Mouse (Mus musculus): ENCODE measurements at regions not wholly inside any gene's neighbourhood (a gene's known extent, or its start where the extent isn't known, plus 50 kb on each side); places are given as distances from the start of the nearest gene placed in this dataset.

DNA sequence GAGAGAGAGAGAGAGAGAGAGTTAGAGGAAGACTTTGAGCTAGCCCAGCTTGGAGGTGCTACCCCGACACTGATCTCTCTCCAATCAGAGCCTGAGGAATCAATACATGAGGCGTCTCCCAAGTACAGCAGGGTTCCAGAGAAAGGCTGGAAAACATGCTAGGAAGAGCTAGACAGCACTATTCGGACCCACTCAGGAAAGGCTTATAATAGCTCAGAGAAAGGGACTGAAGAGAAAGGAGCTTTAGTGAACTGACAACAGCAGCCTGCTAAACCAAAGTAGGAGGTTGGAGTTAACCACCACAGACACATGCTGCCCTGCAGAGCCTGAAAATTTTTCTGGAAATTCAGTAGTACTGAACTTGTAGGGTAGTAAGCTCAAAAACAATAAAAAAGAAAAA lies 831.3 kb downstream of the Adgrl2 start:
- no peak for DNase-seq (ENCODE audit: low spot score)

- no peak for DNase-seq (ENCODE audit: low spot score)
These were observed 831.8 kb downstream of the Adgrl2 start for GRCm38 (mm10) chr3:148158533-148158932.

GRCm38 (mm10) chr3:148143776-148144175 lies 846.6 kb downstream of the Adgrl2 start:
- no peak for DNase-seq (ENCODE audit: low spot score)

GRCm38 (mm10) chr3:148136791-148137251 lies 853.5 kb downstream of the Adgrl2 start:
- no peak for DNase-seq (ENCODE audit: low spot score)

- no peak for DNase-seq (ENCODE audit: low spot score)
These were observed 855.7 kb downstream of the Adgrl2 start for GRCm38 (mm10) chr3:148134646-148135045.

GRCm38 (mm10) chr3:148115576-148115975 lies 874.8 kb downstream of the Adgrl2 start:
- DNase-seq (ENCODE audit: low spot score): no peak

DNA sequence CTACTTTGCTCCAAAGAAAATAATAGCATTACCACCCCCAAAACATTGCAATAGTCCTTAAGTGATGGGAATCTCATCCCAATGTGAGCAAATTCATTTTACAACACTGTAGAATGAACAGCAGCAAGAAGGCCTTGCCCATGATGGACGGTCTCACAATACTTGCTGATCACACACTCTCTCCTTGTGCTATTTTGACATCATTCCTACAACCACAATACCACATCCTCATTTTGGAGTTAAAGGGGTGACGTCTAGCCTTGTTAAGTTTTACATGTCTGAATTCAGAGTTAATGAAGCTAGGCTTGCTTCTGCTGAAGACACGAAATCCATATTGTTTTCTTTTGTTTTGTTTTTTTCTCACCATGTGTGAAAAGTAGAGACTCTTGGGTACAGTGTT lies 878.2 kb downstream of the Adgrl2 start:
- DNase-seq (ENCODE audit: low spot score): no peak

DNA sequence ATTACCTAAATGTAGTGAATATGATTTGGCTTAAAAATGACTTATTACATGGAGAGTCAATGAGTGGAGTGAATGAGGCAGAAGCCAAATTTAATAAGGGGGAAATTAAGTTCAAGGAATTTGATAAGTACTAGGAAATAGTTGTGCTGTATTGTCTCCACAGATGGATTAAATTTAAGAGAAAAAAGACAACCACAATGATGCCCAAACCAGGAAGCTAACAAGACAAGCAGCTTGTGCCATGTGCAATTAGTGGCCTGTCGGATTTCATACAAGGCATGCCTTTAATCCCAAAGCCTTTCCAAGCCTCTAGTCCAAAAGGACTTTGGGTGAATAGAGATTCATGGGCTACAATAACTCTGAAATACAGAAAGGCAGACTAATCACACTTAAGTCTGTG lies 883.3 kb downstream of the Adgrl2 start:
- DNase-seq (ENCODE audit: low spot score): no peak

- no peak for DNase-seq (ENCODE audit: low spot score)
These were observed 896.4 kb downstream of the Adgrl2 start for GRCm38 (mm10) chr3:148093930-148094329.

DNA sequence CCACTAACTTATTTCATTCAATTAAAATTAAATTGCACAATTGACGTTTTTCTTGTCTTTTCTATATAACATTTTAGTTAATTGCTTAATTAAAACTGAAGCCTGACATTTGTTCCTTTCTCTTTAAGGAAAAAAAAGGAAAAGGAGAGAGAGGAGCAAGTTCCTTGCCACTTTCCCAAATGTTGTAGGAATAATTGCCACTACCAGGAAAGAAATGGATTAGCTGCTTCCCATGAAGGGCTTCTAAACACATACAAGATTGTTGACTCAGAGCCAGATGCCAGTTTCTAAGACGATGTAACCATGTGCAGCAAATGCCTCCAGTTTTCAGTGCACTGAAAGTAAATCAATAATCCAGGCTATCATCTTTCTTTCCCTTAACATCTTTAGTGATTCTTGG lies 914.5 kb downstream of the Adgrl2 start:
- DNase-seq (ENCODE audit: low spot score): no peak

GRCm38 (mm10) chr3:148066701-148067100 lies 923.7 kb downstream of the Adgrl2 start:
- DNase-seq (ENCODE audit: low spot score): no peak

- no peak for DNase-seq (ENCODE audit: low spot score)
These were observed 934.3 kb downstream of the Adgrl2 start for GRCm38 (mm10) chr3:148056074-148056473.

- no peak for DNase-seq (ENCODE audit: low spot score)
These were observed 937.8 kb downstream of the Adgrl2 start for GRCm38 (mm10) chr3:148052516-148052915.

- DNase-seq (ENCODE audit: low spot score): no peak
These were observed 942.1 kb downstream of the Adgrl2 start for GRCm38 (mm10) chr3:148048247-148048646.

DNA sequence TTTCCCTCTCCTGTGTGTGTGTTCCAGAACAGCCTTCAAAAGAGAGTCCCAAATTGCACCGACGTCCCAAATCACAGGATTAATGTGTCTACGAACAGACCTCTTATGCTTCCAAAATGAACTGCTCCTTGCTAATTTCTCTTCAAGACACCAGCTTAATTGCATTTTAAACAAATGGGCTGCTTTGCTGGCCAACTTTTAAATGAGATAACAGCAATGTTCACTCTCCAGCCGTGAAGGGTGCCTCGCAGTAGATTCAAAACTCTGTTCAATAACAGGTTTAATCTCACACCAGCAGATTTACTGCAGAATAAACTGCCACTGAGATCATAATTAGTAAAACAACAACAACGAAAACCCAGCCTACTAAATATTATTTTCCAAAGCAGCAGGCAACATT lies 957.8 kb downstream of the Adgrl2 start:
- DNase-seq (ENCODE audit: low spot score): no peak

GRCm38 (mm10) chr3:148005831-148006230 lies 984.5 kb downstream of the Adgrl2 start:
- no peak for DNase-seq (ENCODE audit: low spot score)

DNA sequence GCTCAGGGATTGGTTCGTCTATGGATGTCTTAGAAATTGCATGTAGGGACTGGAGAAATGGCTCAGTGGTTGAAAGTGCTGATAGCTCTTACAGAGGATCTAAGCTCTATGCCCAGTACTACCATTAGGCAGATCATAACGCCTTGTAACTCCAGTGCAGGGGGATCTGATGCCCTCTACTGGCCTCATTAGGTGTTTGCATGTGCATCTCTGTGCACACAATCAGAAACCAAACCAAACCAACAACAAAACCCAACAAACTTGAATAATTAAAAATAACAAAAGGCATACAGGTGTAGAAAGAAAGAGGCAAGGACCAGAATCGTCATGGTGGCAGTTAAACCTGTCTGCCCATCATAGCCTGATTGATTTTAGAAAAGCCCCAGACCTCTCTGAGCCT lies 986.3 kb downstream of the Adgrl2 start:
- no peak for DNase-seq (ENCODE audit: low spot score)

- DNase-seq (ENCODE audit: low spot score): no peak
These were observed 990.9 kb downstream of the Adgrl2 start for GRCm38 (mm10) chr3:147999330-147999953.

DNA sequence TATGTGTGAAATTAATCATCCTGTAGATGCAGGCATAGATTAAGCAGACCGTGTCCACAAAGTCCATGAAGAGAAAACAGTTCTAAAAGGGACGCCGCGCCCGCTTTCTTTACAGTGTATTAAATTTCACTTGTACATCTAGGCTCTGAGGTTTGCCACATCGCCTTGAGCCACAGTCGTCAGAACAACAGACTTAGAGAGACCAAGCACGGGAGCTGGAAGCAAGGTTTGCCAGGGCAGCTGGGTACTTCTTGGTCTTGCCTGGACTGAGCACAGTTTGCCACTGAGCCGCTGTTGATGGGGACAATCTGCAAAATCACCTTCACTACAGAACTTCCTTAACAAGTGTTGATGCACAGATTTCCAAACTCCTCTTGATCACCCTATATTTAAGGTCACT lies 998.6 kb downstream of the Adgrl2 start:
- DNase-seq (ENCODE audit: low spot score): no peak

GRCm38 (mm10) chr3:147990831-147991230 lies 999.5 kb downstream of the Adgrl2 start:
- no peak for DNase-seq (ENCODE audit: low spot score)

DNA sequence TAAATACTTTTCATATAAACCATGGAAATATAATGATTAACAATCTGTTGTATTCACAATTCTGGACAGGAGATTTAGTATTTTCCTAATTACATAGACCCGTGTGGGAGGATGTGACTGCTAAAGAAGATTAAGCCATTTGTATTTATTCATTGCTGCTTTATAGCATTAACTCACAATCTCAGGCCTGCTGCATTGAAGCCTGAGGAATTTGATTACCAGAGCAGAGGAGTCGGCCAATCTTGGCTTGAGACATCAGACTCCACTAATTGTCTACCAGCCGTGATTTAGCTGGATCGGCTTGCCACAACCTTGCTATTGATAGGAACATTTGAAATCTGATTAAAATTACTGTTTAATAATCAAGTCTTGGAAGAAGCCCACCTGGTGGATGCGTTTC lies 1007.5 kb downstream of the Adgrl2 start:
- no peak for DNase-seq (ENCODE audit: low spot score)

DNA sequence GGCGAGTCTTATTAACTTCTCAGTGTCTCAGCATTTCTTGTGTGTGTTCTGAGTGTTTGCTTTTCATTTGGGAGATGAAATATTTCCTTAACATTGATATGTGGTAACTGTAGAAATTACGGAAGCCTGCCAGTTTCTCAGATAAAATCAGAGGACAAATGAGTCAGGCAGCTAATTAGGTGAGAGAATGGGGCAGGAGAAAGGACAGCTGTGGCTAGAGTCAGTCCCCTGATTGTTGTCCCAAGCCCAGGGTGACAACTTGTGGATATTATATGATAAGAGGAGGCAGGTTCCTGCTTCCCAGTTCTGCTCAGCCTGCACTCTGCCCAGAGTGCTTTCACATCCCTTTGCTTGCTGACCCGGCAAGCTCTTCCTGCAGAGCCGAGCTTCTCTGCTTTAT lies 1008.7 kb downstream of the Adgrl2 start:
- DNase-seq (ENCODE audit: low spot score): no peak

DNA sequence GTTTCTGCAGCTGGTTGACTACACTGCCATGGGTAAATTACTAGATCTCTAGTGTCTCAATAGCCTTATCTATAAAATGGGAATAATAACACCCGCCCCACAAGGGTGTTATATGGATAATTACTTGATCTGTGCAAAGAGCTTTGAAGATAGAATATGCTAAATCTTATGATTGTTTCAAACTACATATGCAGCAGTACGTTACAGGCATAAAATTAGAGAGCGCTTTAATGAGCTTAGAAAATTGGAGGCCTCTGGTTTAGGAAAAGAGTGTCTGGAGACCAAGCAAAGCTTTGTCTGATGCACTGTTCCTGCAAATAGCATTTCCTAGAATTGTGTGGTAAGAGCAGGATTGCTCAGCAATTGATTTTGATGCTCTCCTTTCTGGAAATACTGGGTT lies 1013.8 kb downstream of the Adgrl2 start:
- DNase-seq (ENCODE audit: low spot score): no peak

GRCm38 (mm10) chr3:147976069-147976468 lies 1014.3 kb downstream of the Adgrl2 start:
- no peak for DNase-seq (ENCODE audit: low spot score)

GRCm38 (mm10) chr3:147975500-147975899 lies 1014.9 kb downstream of the Adgrl2 start:
- no peak for DNase-seq (ENCODE audit: low spot score)

Measured in urinary bladder, postnatal 14 days (tissue).